Mouse (Mus musculus) forebrain, embryonic 11.5 days (tissue): ENCODE measurements at regions not wholly inside any gene's neighbourhood (a gene's known extent, or its start where the extent isn't known, plus 50 kb on each side); places are given as distances from the start of the nearest gene placed in this dataset.

Experiments used
- ATAC-seq: fragments of 200-750 bp; cut with Nextera tagmentation; replicated peaks from 2 replicates; pipeline ENCODE4 v1.8.0; 2017; ENCODE audit warnings: moderate TSS enrichment; ENCODE audit not compliant: low FRiP score
- DNase-seq: peaks from one replicate; pipeline ENCODE4 v3.0.0-alpha.2; 2017; ENCODE audit warnings: low spot score
- H3K27ac ChIP-seq: fragments of 300-500 bp; sonication (generic); 2 replicates; pipeline ENCODE4 v1.5.1; 2014; ENCODE audit warnings: low read depth, low read length
- H3K27me3 ChIP-seq: fragments of 300-500 bp; sonication (generic); 2 replicates; pipeline ENCODE4 v1.6.1; 2014; ENCODE audit warnings: mild to moderate bottlenecking, low read length, mixed read lengths; ENCODE audit not compliant: control insufficient read depth, insufficient read depth
- H3K36me3 ChIP-seq: fragments of 300-500 bp; sonication (generic); 2 replicates; pipeline ENCODE4 v1.6.1; 2014; ENCODE audit warnings: mild to moderate bottlenecking, low read length, moderate library complexity, mixed read lengths; ENCODE audit not compliant: control insufficient read depth, insufficient read depth
- H3K4me1 ChIP-seq: fragments of 300-500 bp; sonication (generic); replicated peaks from 2 replicates; pipeline ENCODE4 v1.6.1; 2014; ENCODE audit warnings: low read length, mixed read lengths; ENCODE audit not compliant: control insufficient read depth, insufficient read depth
- H3K4me2 ChIP-seq: fragments of 300-500 bp; sonication (generic); 2 replicates; pipeline ENCODE4 v1.6.1; 2014; ENCODE audit warnings: low read depth, mild to moderate bottlenecking, low read length, moderate library complexity, mixed read lengths; ENCODE audit not compliant: severe bottlenecking
- H3K4me3 ChIP-seq: fragments of 300-500 bp; sonication (generic); 2 replicates; pipeline ENCODE4 v1.5.1; 2014; ENCODE audit warnings: low read depth, low read length
- H3K9ac ChIP-seq: fragments of 300-500 bp; sonication (generic); 2 replicates; pipeline ENCODE4 v1.6.1; 2014; ENCODE audit warnings: low read length
- H3K9me3 ChIP-seq: fragments of 300-500 bp; sonication (generic); 2 replicates; pipeline ENCODE4 v1.6.1; 2016; ENCODE audit warnings: low read length, mixed read lengths; ENCODE audit not compliant: control insufficient read depth
- WGBS: fragments of 180-500 bp; shearing (Covaris S2); extraction: QIAGEN DNeasy Blood & Tissue Kit; methylation state at CpG from one replicate; pipeline ENCODE4 v1.1.7; 2014; 5-methylcytosine and 5-hydroxymethylcytosine counted together

- H3K4me1 ChIP-seq: no peaks in the 10 kb centered on the region
- H3K4me2 ChIP-seq: no peak overlapping the region
- no peak for DNase-seq
- H3K9ac ChIP-seq: no peak overlapping the region
- no peaks in the 10 kb centered on the region for H3K9me3 ChIP-seq
- no peaks in the 10 kb centered on the region for H3K27me3 ChIP-seq
- no peak for ATAC-seq
- no peak overlapping the region for H3K27ac ChIP-seq
- no peaks in the 10 kb centered on the region for H3K36me3 ChIP-seq
- no peak overlapping the region for H3K4me3 ChIP-seq
- 87% methylated on average over 2 of the region's 2 CpGs for WGBS
Observed at GRCm38 (mm10) chr16:26302045-26302444, 69.6 kb downstream of the Cldn1 start.

GRCm38 (mm10) chr16:26291692-26292091 lies 79.9 kb downstream of the Cldn1 start:
- Histone ChIP-seq H3K36me3 (no peaks in the 10 kb centered on the region), H3K9ac (no peak overlapping the region), H3K27ac (no peak overlapping the region), H3K4me3 (no peak overlapping the region), H3K9me3 (no peaks in the 10 kb centered on the region), H3K4me2 (no peak overlapping the region), H3K4me1 (no peaks in the 10 kb centered on the region), H3K27me3 (no peaks in the 10 kb centered on the region)
- DNase-seq (no peak), ATAC-seq (no peak)
- 92% methylated on average over 2 of the region's 2 CpGs for WGBS

DNA sequence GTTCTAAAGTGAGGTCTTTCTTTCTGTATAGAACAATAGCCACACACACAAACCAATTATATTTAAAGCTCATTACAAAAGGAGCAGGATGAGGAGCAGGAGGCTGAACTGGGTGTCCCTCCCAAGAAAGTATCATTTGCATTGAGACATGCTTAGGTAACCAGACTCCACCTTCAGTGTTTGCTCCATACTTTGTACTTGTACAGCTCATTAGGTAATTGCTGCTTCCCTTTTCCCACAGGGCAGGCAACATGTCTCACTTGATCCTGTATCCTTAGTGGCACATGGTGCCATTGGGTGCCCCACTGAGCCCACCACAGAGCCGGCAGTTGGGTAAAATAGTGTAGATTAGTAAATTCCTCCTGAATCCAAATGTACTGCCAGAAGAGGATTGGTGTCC lies 86.0 kb downstream of the Cldn1 start:
- Histone ChIP-seq H3K36me3 (no peaks in the 10 kb centered on the region), H3K4me2 (no peak overlapping the region), H3K27me3 (no peaks in the 10 kb centered on the region), H3K9me3 (no peaks in the 10 kb centered on the region), H3K9ac (no peak overlapping the region), H3K4me1 (no peaks in the 10 kb centered on the region), H3K27ac (no peak overlapping the region), H3K4me3 (no peak overlapping the region)
- 91% methylated on average over 1 of the region's 1 CpGs for WGBS
- DNase-seq (no peak), ATAC-seq (no peak)

GRCm38 (mm10) chr16:26284713-26285112 lies 86.9 kb downstream of the Cldn1 start:
- H3K9ac ChIP-seq: no peak overlapping the region
- ATAC-seq (no peak), DNase-seq (no peak)
- H3K4me1 ChIP-seq: no peaks in the 10 kb centered on the region
- no peak overlapping the region for H3K27ac ChIP-seq
- 92% methylated on average over 6 of the region's 6 CpGs for WGBS
- no peaks in the 10 kb centered on the region for H3K27me3 ChIP-seq
- H3K36me3 ChIP-seq: no peaks in the 10 kb centered on the region
- H3K4me3 ChIP-seq: no peak overlapping the region
- no peak overlapping the region for H3K4me2 ChIP-seq
- no peaks in the 10 kb centered on the region for H3K9me3 ChIP-seq

- Histone ChIP-seq H3K4me1 (no peaks in the 10 kb centered on the region), H3K4me2 (no peak overlapping the region), H3K9ac (no peak overlapping the region), H3K36me3 (no peaks in the 10 kb centered on the region), H3K27me3 (no peaks in the 10 kb centered on the region), H3K9me3 (no peaks in the 10 kb centered on the region), H3K27ac (no peak overlapping the region), H3K4me3 (no peak overlapping the region)
- 48% methylated on average over 1 of the region's 1 CpGs for WGBS
- ATAC-seq (no peak), DNase-seq (no peak)
Observed at GRCm38 (mm10) chr16:26282418-26282817, 89.2 kb downstream of the Cldn1 start.

- WGBS: 87% methylated on average over 2 of the region's 2 CpGs
- no peaks in the 10 kb centered on the region for H3K9me3 ChIP-seq
- no peaks in the 10 kb centered on the region for H3K36me3 ChIP-seq
- H3K27ac ChIP-seq: no peak overlapping the region
- DNase-seq: no peak
- H3K4me2 ChIP-seq: no peak overlapping the region
- ATAC-seq: no peak
- H3K4me1 ChIP-seq: no peaks in the 10 kb centered on the region
- no peaks in the 10 kb centered on the region for H3K27me3 ChIP-seq
- H3K4me3 ChIP-seq: no peak overlapping the region
- H3K9ac ChIP-seq: no peak overlapping the region
Observed at GRCm38 (mm10) chr16:26281496-26281895, 90.1 kb downstream of the Cldn1 start.

DNA sequence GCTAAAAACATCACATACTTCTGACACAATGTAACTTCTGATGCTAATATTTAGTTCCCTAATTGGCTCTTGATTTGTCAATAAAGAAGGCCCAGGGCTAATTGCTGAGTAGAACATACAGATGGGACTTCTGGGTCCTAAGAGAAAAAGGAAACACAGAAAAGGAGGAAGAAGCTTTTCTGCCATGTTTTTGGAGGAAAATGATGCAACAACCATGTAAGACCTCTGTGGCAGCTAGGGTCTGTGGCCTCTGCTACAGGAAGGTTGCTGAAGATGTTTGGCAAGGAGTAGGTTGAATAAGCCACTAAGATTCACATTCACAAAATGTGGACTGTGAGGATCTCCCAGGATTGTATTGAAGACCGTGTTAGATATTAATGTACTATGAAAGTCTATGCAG lies 94.9 kb downstream of the Cldn1 start:
- Histone ChIP-seq H3K4me1 (no peaks in the 10 kb centered on the region), H3K4me3 (no peak overlapping the region), H3K9ac (no peak overlapping the region), H3K27ac (no peak overlapping the region), H3K4me2 (no peak overlapping the region), H3K36me3 (no peaks in the 10 kb centered on the region), H3K27me3 (no peaks in the 10 kb centered on the region), H3K9me3 (no peaks in the 10 kb centered on the region)
- ATAC-seq (no peak), DNase-seq (no peak)
- WGBS: 88% methylated on average over 1 of the region's 1 CpGs

DNA sequence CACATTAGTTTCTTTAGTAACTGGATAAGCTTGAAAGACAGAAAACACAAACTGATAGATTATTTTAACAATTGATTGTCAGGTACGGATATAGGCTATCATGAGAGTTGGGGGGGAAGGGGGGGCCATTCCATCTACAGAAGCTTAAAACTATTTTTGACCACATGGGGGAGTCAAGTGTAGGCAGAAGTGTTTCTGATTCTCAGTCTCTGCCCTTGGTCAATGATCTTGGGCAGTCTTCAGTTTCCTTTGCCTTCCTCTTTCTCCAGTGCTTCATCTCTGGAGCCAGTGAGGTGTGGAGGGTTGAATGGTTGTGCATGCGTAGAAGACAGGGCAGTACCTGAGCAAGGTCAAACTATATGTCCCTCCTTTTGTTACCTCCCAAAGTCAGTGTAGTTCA lies 118.8 kb downstream of the Cldn1 start:
- ATAC-seq: no peak
- DNase-seq: no peak
- WGBS: 85% methylated on average over 2 of the region's 2 CpGs
- no peaks in the 10 kb centered on the region for H3K4me1 ChIP-seq
- no peak overlapping the region for H3K4me2 ChIP-seq
- H3K9ac ChIP-seq: no peak overlapping the region
- H3K9me3 ChIP-seq: no peaks in the 10 kb centered on the region
- no peak overlapping the region for H3K4me3 ChIP-seq
- no peak overlapping the region for H3K27ac ChIP-seq
- H3K36me3 ChIP-seq: no peaks in the 10 kb centered on the region
- no peaks in the 10 kb centered on the region for H3K27me3 ChIP-seq

DNA sequence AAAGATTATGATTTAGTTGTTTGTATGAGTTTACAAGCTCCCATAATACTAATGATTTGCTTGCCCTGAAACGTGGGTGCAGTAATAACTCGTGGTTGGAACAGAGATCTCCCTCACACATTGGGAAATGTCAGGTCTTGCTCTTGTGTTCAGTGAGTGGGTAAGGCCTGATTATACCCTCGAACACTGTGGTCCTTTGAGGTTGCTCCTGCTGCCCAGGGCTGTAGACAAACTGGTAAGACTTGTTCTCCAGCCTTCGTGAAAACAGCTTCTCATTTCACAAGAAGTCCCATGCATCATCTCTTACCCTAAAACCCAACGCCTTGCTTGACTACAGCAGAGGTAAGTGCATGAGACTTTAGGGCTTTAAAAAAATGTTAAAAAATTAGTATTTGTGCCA lies 119.9 kb downstream of the Cldn1 start:
- no peak for DNase-seq
- Histone ChIP-seq H3K27ac (no peak overlapping the region), H3K4me3 (no peak overlapping the region), H3K36me3 (no peaks in the 10 kb centered on the region), H3K9me3 (no peaks in the 10 kb centered on the region), H3K4me1 (no peaks in the 10 kb centered on the region), H3K27me3 (no peaks in the 10 kb centered on the region), H3K4me2 (no peak overlapping the region), H3K9ac (no peak overlapping the region)
- 74% methylated on average over 5 of the region's 5 CpGs for WGBS
- ATAC-seq: no peak
